Mouse (Mus musculus) cerebellum, adult 2 months (tissue): ENCODE data around the gene Tmem220.

Experiments used
- CTCF ChIP-seq: fragments of 200-500 bp; IDR thresholded peaks from 2 replicates; pipeline ENCODE4 v1.5.1; 2011; ENCODE audit warnings: low read depth, mild to moderate bottlenecking, control low read depth, low read length, moderate library complexity, borderline replicate concordance; ENCODE audit not compliant: insufficient read depth
- POLR2A ChIP-seq: fragments of 200-500 bp; IDR thresholded peaks from 2 replicates; pipeline ENCODE4 v1.6.1; 2011; ENCODE audit warnings: low read length, control low read depth, borderline replicate concordance; ENCODE audit not compliant: insufficient read depth

DNA sequence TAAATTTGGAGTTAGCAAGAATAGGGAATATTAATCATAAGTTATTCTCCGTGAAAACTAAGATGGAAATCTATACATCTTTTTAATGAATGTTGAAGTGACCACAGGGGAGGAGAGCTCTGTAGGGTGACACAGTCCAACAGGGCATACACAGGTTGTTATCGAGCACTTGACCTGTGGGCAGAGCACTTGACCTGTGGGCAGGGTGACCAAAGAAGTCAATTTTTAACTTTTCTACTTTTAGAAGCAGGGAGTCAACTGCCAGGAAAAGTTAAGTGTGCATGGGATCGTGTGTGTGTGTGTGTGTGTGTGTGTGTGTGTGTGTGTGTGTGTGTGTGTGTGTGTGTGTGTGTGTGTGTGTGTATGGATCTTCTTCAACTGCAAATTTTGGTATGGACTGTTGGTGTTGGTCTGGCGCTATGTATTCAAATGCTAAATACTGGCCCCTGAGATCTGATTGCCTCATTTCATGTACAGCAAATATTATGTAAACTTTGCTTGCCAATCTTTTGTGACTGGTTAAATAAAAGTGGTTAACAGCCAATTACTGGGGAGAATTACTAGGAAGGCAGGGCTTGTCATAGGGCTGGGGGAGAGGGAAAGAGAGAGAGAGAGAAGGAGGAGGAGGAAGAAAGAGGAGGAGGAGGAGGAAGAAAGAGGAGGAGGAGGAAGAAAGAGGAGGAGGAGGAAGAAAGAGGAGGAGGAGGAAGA lies 10.0 kb downstream of the Tmem220 start:
- TF ChIP-seq CTCF (no peak), POLR2A (no peak)
